Mouse (Mus musculus): ENCODE measurements around the gene Cdk19.

Cdk19 gene

GRCm38 (mm10) chr10:40349631-40350177 lies 10.3 kb downstream of the Cdk19 start:
- DNase-seq (ENCODE audit: low spot score in 2 of 2), result peak; percentile 62 to 66

DNA sequence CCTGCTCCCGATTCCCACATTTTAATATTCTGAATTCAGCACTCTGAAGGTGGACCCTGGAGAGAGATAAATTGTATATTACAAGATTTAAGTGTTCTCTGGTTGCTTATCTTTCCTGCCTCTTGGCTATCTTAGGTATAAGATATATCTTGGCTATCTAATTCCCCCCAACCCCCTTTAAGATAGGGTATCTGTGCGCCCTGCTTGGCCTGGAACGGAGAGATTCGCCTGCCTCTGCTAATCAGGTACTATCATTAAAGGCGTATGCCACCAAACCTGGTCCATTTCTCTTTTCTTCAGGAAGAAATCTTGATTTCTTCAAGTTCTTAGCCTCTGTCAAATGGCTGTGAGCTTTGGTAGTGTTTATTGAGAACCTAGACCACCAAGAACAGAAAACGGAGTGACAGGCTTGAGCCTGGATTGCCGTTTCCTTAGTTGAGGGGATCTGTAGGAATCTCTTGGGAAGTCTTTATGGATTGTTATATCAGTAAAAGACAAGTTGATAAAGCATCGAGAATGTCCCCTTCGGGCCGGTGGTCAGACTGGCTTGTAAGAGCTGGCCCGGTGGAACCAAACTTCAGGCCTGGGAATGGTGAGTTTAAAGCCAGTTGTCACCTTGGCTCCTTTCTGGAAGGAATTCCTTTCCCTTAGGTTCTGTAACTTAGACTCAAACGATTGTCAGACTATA lies 11.0 kb downstream of the Cdk19 start:
- no peak for DNase-seq (ENCODE audit: low spot score in 2 of 2)

DNA sequence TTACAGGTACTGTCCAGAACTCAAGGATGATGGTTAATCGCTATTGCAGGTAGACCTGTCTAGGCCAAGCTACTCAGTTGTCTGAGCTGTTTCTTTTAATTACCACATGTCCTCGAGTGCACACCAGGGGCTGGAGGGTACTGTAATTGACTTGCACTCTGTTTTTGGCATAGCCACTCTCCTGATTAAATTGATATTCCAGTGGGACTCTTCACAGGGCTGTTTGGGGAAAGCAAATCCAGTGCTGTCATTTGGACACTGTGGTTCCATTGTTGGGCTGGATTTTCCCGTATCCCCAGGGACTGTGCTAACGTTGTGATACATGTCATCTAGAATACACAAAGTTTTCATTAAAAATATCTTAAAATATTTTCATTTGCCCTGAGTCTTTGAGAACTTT lies 11.8 kb downstream of the Cdk19 start:
- no peak for DNase-seq (ENCODE audit: low spot score in 2 of 2)

DNA sequence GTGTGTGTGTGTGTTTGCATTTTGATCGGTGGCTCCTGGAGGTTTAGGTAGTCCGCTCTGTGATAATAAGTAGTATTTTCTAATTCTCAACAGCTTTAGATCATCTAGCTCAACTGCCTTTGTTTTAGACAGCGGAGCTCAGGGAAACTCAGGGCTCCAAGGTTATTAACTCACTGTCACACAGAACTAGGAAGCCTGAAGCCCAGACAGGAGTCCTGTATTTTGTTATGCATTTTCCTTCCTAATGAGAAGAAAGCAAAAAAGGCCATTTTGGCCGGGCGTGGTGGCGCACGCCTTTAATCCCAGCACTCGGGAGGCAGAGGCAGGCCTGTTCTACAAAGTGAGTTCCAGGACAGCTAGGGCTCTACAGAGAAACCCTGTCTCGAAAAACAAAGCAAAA lies 14.7 kb downstream of the Cdk19 start:
- DNase-seq (ENCODE audit: low spot score in 2 of 2), result no peak

- no peak for DNase-seq (ENCODE audit: low spot score in 2 of 2)
Observed at GRCm38 (mm10) chr10:40354556-40354955, 15.2 kb downstream of the Cdk19 start.

- no peak for DNase-seq (ENCODE audit: low spot score in 2 of 2)
Observed at GRCm38 (mm10) chr10:40358166-40358565, 18.8 kb downstream of the Cdk19 start.

GRCm38 (mm10) chr10:40359131-40359530 lies 19.8 kb downstream of the Cdk19 start:
- no peak for DNase-seq (ENCODE audit: low spot score in 2 of 2)

- DNase-seq (ENCODE audit: low spot score in 2 of 2), result no peak
Observed at GRCm38 (mm10) chr10:40363004-40363403, 23.6 kb downstream of the Cdk19 start.

- no peak for DNase-seq (ENCODE audit: low spot score in 2 of 2)
Observed at GRCm38 (mm10) chr10:40364642-40365361, 25.4 kb downstream of the Cdk19 start.

- DNase-seq (ENCODE audit: low spot score in 2 of 2), result no peak
Observed at GRCm38 (mm10) chr10:40365991-40366390, 26.6 kb downstream of the Cdk19 start.

- no peak for DNase-seq (ENCODE audit: low spot score in 2 of 2)
Observed at GRCm38 (mm10) chr10:40368516-40368915, 29.2 kb downstream of the Cdk19 start.

DNA sequence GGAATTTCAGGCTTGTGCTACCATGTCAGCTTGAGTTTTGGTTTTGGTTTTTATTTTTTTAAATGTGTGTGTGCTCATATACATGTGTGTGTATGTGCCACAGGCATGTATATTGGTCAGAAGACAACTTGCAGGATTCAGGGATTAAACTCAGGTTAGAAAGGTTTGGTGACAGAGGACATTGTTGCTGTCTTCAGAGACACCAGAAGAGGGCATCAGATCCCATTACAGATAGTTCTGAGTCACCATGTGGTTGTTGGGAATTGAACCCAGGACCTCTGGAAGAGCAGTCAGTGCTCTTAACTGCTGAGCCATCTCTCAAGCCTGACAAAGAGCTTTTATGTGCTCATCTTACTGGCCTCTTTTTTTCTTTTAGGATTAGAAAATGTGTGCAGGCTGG lies 30.8 kb downstream of the Cdk19 start:
- DNase-seq (ENCODE audit: low spot score in 2 of 2), result no peak

DNA sequence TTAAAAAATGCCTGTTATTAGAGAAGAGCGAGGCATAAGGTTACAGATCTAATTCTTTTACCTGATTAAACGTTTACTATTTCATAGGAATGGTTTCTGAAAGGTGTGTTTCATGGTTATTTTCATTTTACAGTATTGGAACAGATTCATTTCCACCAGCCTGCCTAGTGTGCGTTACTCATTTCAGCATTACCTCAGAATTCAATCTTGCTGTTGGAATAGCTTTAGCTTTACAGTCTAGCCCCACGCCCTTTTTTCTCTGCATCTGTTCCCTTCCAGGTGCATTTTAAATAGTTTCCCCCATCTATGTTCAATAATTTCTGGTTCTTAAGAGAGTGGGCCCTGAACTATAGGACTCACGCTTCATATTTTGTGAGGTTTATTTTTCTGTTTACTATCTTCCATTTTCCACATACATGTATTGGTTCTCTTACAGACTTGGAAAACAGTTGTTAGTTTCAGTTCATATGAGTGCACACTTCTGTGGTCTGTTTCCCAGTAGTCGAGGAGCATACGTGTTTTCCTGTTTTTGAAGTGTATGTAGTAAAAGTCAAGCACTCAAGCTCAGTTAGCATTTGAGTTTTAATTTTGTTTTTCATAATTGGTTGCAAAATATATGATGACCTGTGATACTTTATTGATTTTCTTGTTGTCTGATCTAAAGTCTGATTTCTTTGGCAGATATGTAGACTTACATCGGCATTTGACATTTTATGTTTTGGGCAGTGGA lies 32.0 kb downstream of the Cdk19 start:
- DNase-seq (ENCODE audit: low spot score in 2 of 2), result no peak

- DNase-seq (ENCODE audit: low spot score in 2 of 2), result no peak
Observed at GRCm38 (mm10) chr10:40371914-40372675, 32.7 kb downstream of the Cdk19 start.

- no peak for DNase-seq (ENCODE audit: low spot score in 2 of 2)
Observed at GRCm38 (mm10) chr10:40373749-40374148, 34.4 kb downstream of the Cdk19 start.

DNA sequence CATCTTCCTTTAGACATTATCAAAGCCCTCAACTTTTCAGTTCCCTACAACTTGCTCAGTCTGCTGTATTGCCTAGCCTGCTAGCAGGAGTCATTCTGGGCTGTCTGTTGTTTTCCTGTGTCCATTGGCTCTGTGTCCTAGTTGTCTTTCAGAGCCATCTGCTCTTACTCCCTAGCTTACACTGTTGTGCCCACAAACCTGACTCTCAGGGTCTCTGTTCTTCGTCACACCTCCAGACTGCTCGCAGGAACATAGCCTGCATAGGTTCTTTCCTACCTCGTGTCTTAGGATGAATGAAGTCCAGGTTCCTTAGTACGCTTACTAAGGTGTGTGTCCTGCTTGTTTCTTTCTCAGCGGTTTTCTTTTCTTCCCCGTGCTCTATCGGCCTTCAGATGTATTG lies 35.5 kb downstream of the Cdk19 start:
- no peak for DNase-seq (ENCODE audit: low spot score in 2 of 2)

DNA sequence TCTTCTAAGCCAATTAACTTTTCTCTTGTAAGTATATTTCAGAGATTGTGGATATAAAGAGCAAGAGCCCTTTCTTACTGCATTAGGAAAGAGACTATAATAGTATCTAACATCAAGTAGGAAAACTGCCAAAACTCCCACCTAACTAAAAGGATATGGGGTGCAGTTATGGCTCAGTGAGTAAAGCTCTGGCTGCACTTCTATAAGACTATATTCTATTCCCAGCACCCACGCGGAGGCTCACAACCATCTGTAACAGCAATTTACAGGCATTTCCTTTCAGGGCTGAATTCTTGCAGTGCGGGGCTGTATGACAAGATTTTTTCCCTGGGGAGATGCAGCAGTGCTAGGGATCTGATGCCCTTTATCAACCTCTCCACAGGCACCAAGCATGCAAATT lies 36.9 kb downstream of the Cdk19 start:
- DNase-seq (ENCODE audit: low spot score in 2 of 2), result no peak

GRCm38 (mm10) chr10:40378284-40378683 lies 38.9 kb downstream of the Cdk19 start:
- no peak for DNase-seq (ENCODE audit: low spot score in 2 of 2)

DNA sequence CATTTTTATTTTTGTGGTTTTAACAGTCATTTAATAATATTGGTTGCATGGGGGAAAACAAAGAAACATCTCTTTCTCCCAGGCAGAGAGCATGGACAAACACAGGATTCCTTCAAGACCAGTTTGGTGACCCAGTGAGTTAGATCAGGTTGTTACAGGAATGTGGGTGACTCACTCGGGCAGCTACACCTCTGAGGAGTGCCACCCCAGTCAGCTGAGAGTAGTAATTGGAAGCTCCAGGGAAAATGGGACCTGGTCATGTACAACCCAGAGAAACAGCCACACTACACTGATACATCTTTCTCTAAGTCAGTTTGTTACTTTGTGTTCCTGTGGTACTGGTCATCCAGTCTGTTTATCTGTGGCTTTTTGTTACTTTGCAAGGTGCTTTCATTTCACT lies 40.3 kb downstream of the Cdk19 start:
- DNase-seq (ENCODE audit: low spot score in 2 of 2), result no peak

DNA sequence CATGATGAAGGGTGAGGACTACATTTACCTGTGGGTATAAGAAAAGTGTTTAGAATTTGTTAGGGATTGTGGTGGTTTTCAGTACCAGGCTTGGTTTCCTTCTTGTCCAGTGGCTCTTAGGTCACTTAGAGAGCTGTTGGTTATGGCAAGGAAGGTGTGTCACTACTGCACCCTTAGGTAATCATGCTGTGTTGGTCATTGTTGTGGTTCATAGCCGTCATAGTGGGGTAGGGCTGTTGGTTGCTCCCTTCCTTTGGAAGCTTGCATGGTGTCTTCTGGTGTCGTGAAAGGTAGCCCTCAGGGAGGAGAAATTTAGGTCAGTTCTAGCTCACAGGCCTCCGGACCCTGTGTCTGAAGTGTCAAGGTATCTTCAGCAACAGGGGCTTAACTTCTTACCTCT lies 46.0 kb downstream of the Cdk19 start:
- no peak for DNase-seq (ENCODE audit: low spot score in 2 of 2)

DNA sequence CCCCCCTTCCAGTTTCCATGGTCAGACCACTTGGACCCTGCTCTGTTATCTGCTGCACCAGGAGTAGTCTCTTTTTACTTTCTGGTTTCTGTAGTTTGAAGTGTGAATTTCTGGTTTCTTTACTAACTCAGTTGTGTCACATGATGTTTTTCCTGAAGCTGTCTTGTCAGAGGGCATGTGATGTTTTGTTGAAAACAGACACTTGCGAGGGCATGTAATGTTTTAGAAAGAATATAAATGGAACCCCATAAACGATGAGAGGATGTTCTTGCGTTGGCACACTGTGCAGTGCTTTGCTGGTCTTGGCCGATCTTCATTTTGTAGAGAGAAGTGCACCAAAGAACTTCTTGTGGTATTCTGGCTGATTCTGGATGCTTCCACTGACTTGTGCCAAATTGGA lies 46.8 kb downstream of the Cdk19 start:
- DNase-seq (ENCODE audit: low spot score in 2 of 2), result no peak

All from thymus, postnatal 10 days (tissue).